Mouse (Mus musculus): Measurements from ENCODE around the gene Nsmce1.

Nsmce1 gene

GRCm38 (mm10) chr7:125492551-125492950 lies 1.2 kb upstream of the Nsmce1 start:
- no peak for ATAC-seq (ENCODE audit: insufficient number of reproducible peaks, low FRiP score, low TSS enrichment)

GRCm38 (mm10) chr7:125491760-125492159 lies 364 bp upstream of the Nsmce1 start:
- 0 out of 2 replicates have a peak, but pooled peaks have one; percentile 20 for ATAC-seq (ENCODE audit: insufficient number of reproducible peaks, low FRiP score, low TSS enrichment)

- no peak for ATAC-seq (ENCODE audit: insufficient number of reproducible peaks, low FRiP score, low TSS enrichment)
Observed at GRCm38 (mm10) chr7:125489636-125490035, 1.8 kb downstream of the Nsmce1 start.

- no peak for ATAC-seq (ENCODE audit: insufficient number of reproducible peaks, low FRiP score, low TSS enrichment)
Observed at GRCm38 (mm10) chr7:125488706-125489105, 2.7 kb downstream of the Nsmce1 start.

- no peak for ATAC-seq (ENCODE audit: insufficient number of reproducible peaks, low FRiP score, low TSS enrichment)
Observed at GRCm38 (mm10) chr7:125487126-125487525, 4.3 kb downstream of the Nsmce1 start.

- ATAC-seq (ENCODE audit: insufficient number of reproducible peaks, low FRiP score, low TSS enrichment): no peak
Observed at GRCm38 (mm10) chr7:125486121-125486630, 5.2 kb downstream of the Nsmce1 start.

GRCm38 (mm10) chr7:125484791-125485190 lies 6.6 kb downstream of the Nsmce1 start:
- no peak for ATAC-seq (ENCODE audit: insufficient number of reproducible peaks, low FRiP score, low TSS enrichment)

- no peak for ATAC-seq (ENCODE audit: insufficient number of reproducible peaks, low FRiP score, low TSS enrichment)
Observed at GRCm38 (mm10) chr7:125482886-125483285, 8.5 kb downstream of the Nsmce1 start.

- no peak for ATAC-seq (ENCODE audit: insufficient number of reproducible peaks, low FRiP score, low TSS enrichment)
Observed at GRCm38 (mm10) chr7:125482339-125482738, 9.1 kb downstream of the Nsmce1 start.

- no peak for ATAC-seq (ENCODE audit: insufficient number of reproducible peaks, low FRiP score, low TSS enrichment)
Observed at GRCm38 (mm10) chr7:125480518-125480917, 10.9 kb downstream of the Nsmce1 start.

- no peak for ATAC-seq (ENCODE audit: insufficient number of reproducible peaks, low FRiP score, low TSS enrichment)
Observed at GRCm38 (mm10) chr7:125478391-125478984, 12.9 kb downstream of the Nsmce1 start.

- ATAC-seq (ENCODE audit: insufficient number of reproducible peaks, low FRiP score, low TSS enrichment): no peak
Observed at GRCm38 (mm10) chr7:125475601-125476251, 15.7 kb downstream of the Nsmce1 start.

- no peak for ATAC-seq (ENCODE audit: insufficient number of reproducible peaks, low FRiP score, low TSS enrichment)
Observed at GRCm38 (mm10) chr7:125474535-125474934, 16.9 kb downstream of the Nsmce1 start.

GRCm38 (mm10) chr7:125471991-125472741 lies 19.2 kb downstream of the Nsmce1 start:
- ATAC-seq (ENCODE audit: insufficient number of reproducible peaks, low FRiP score, low TSS enrichment): peak; percentile 51

GRCm38 (mm10) chr7:125470901-125471300 lies 20.5 kb downstream of the Nsmce1 start:
- ATAC-seq (ENCODE audit: insufficient number of reproducible peaks, low FRiP score, low TSS enrichment): no peak

GRCm38 (mm10) chr7:125469937-125470336 lies 21.5 kb downstream of the Nsmce1 start:
- 0 out of 2 replicates have a peak, but pooled peaks have one; percentile 18 for ATAC-seq (ENCODE audit: insufficient number of reproducible peaks, low FRiP score, low TSS enrichment)

GRCm38 (mm10) chr7:125462200-125462599 lies 29.2 kb downstream of the Nsmce1 start:
- no peak for ATAC-seq (ENCODE audit: insufficient number of reproducible peaks, low FRiP score, low TSS enrichment)

- ATAC-seq (ENCODE audit: insufficient number of reproducible peaks, low FRiP score, low TSS enrichment): no peak
Observed at GRCm38 (mm10) chr7:125453671-125454070, 37.7 kb downstream of the Nsmce1 start.

- no peak for ATAC-seq (ENCODE audit: insufficient number of reproducible peaks, low FRiP score, low TSS enrichment)
Observed at GRCm38 (mm10) chr7:125451078-125451477, 40.3 kb downstream of the Nsmce1 start.

- no peak for ATAC-seq (ENCODE audit: insufficient number of reproducible peaks, low FRiP score, low TSS enrichment)
Observed at GRCm38 (mm10) chr7:125450678-125451077, 40.7 kb downstream of the Nsmce1 start.

Data from cerebellum, adult (tissue).